Mouse (Mus musculus): Measurements from ENCODE around the gene Fbxo46. TPM values are rescaled to one million over a fixed set of nuclear protein-coding genes. Genes with fewer than 3 reads are reported as not detected.
"Not testable (repeated sequence)": the region's sequence is repeated elsewhere in the genome, so short reads cannot be mapped to it uniquely, and the experiment has no call there.

The Fbxo46 gene
- total RNA-seq (2021) = 1 to 10 TPM; 4.6 to 5.3 TPM

- intact Hi-C loops (cut with DNase I) = loop anchor here (2.0 kb wide), 1 partner anchor 95 kb away; the partner anchor contains the start of gene Sympk
- DNase-seq = peak; percentile 85 to 87
These were observed at the start of gene Fbxo46 for GRCm38 (mm10) chr7:19119631-19120429. Gene Fbxo46, plus strand, starts transcription at chr7:19119859.

DNA sequence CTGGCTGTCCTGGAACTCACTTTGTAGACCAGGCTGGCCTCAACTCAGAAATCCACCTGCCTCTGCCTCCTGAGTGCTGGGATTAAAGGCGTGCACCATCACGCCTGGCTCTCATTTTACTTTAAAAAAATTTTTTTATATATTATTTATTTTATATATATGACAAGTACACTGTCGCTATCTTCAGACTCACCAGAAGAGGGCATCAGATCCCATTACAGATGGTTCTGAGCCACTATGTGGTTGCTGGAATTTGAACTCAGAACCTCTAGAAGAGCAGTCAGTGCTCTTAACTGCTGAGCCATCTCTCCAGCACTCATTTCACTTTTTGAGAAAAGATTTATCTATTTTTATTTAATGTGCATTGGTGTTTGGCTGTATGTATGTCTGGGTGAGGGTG lies 48.6 kb upstream of the Fbxo46 start:
- intact Hi-C loops (cut with DNase I) = not testable (repeated sequence)
- peak in 1 of 2 experiments; percentile 1 for DNase-seq

- intact Hi-C loops (cut with DNase I) = no loop called here
- DNase-seq = peak; percentile 37 to 60
These were observed 46.2 kb upstream of the Fbxo46 start for GRCm38 (mm10) chr7:19073504-19073903.

DNA sequence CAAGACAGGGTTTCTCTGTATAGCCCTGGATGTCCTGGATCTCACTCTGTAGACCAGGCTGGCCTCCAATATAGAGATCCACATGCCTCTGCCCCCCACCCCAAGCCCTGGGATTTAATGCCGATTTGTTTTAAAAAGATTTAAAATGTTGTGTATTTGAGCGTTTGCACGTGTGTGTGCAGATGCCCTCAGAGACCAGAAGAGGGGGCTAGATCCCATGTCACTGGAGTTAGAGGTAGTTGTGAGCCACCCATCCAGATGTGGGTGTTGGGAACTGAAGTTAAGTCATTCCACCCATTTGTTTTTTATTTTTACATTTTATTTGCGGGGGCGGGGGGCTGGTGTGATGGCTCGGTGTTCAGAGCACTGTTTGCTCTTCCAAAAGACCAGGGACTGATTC lies 45.2 kb upstream of the Fbxo46 start:
- intact Hi-C loops (cut with DNase I) = no loop called here
- peak in 1 of 2 experiments; percentile 0 for DNase-seq

GRCm38 (mm10) chr7:19075231-19075630 lies 44.4 kb upstream of the Fbxo46 start:
- intact Hi-C loops (cut with DNase I) = no loop called here

DNA sequence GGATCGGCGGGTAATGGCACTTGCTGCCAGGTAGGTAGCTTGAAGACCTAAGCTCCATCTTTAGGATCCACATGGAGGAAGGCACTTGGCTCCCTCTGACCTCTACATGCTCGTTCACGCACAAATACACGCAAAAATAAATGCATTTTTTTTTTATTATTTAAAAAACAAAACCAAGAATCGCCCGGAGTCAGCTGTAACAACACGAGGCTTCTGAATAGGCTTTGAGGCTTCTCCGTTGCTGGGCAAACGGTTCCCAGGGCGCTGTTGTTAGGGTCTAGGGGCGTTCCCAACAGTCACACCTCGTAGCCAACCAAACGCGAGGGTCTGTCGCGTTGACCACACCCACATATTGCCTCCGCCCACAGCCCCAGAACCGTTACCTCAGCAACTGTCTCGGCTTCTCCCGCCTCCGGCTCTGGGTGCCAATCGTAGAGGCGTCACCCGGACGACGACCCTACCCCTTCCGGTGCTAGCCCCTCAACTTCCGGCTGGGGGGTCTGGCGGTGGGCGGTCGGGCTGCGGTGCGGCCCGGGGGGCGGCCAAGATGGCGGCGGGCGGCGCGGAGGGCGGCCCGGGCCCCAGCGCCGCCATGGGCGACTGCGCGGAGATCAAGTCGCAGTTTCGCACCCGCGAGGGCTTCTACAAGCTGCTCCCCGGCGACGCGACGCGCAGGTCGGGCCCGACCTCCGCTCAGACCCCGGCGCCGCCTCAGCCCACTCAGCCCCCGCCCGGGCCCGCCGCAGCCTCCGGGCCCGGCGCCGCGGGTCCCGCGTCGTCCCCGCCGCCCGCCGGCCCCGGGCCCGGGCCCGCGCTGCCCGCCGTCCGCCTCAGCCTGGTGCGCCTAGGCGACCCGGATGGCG lies 43.7 kb upstream of the Fbxo46 start, which contains the start of gene Dmwd:
Dmwd (plus strand) TSS at position 505 of the 863 bp plus-strand sequence.
- intact Hi-C loops (cut with DNase I) = no loop called here
- DNase-seq = peak; percentile 89 to 90

More at GRCm38 (mm10) chr7:19075231-19075630, 44.4 kb upstream of the Fbxo46 start:
- peak; percentile 1 for DNase-seq

DNA sequence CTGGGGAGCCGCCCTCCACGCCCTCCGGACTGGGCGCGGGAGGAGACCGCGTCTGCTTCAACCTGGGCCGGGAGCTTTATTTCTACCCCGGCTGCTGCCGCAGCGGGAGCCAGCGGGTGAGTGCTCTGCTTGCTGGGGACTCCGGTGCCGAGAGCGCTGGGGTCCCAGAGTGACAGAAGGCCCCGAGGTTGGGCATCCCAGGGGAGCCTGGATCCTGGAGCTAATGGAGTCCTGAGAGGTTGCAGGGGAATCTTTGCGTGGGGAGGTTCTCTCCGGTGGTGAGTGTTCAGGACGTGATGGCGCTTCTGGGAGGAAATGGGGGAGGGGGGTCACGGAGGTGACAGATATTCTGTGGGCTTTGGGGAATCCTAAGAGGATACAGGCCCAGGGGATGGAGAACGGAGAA lies 43.1 kb upstream of the Fbxo46 start:
- peak; percentile 24 to 49 for DNase-seq
- intact Hi-C loops (cut with DNase I) = no loop called here

- intact Hi-C loops (cut with DNase I) = loop anchor here (2.0 kb wide), 1 partner anchor 15 kb away; no protein-coding TSS in a partner anchor
- DNase-seq = peak in 1 of 2 experiments; percentile 44
These were observed 41.9 kb upstream of the Fbxo46 start for GRCm38 (mm10) chr7:19077761-19078160.

DNA sequence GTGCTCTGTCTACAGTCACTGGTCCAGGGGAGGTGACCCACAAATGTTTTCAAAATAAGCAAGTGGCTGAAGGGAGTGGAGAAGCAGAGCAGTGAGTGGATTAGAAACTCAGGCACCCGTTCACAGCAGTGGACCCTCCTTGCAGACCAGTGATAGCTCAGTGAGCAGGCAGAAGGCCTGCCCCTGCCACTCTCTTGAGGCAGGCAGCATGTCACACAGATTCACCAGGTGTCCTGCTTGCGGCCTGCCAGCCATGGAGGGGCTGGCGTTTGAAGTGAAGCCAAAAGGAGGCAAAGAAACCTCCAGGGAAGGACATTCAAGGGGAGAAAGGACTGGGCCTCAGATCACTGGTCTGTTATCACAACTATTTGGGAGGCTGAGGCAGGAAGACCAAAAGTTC lies 40.9 kb upstream of the Fbxo46 start:
- DNase-seq = peak in 1 of 2 experiments; percentile 2
- intact Hi-C loops (cut with DNase I) = loop anchor here (2.0 kb wide), 1 partner anchor 14 kb away; no protein-coding TSS in a partner anchor

DNA sequence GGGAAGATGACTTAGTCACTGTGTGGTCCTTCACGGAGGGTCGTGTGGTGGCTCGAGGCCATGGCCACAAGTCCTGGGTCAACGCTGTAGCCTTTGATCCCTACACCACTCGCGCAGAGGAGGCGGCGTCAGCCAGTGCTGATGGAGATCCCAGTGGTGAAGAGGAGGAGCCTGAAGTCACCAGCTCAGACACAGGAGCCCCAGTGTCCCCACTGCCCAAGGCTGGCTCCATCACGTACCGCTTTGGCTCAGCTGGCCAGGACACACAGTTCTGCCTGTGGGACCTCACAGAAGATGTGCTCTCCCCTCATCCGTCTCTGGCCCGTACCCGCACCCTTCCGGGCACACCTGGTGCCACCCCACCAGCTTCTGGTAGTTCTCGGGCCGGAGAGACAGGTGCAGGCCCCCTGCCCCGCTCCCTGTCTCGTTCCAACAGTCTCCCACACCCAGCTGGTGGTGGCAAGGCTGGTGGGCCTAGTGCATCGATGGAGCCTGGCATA lies 39.2 kb upstream of the Fbxo46 start:
- peak in 1 of 2 experiments; percentile 2 for DNase-seq
- intact Hi-C loops (cut with DNase I) = no loop called here

- no peak for DNase-seq
- intact Hi-C loops (cut with DNase I) = no loop called here
These were observed 37.5 kb upstream of the Fbxo46 start for GRCm38 (mm10) chr7:19082171-19082570.

- DNase-seq = peak; percentile 68 to 74
These were observed 36.6 kb upstream of the Fbxo46 start for GRCm38 (mm10) chr7:19083096-19083495.

DNA sequence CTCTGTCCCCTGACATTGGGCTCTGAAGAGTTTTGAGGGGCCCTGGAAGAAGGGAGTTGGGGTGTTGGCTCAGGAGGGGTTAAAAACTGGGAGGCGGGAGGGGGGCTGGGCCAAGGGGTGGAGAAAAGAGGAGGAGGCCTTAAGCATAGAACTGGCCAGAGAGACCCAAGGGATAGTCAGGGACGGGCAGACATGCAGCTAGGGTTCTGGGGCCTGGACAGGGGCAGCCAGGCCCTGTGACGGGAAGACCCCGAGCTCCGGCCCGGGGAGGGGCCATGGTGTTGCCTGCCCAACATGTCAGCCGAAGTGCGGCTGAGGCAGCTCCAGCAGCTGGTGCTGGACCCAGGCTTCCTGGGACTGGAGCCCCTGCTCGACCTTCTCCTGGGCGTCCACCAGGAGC lies 36.0 kb upstream of the Fbxo46 start, which contains the start of gene Dmpk:
Dmpk (plus strand) TSS at position 149 of the 400 bp plus-strand sequence.
- intact Hi-C loops (cut with DNase I) = no loop called here
- DNase-seq = peak; percentile 54 to 69

More at GRCm38 (mm10) chr7:19083096-19083495, 36.6 kb upstream of the Fbxo46 start:
- intact Hi-C loops (cut with DNase I) = no loop called here

DNA sequence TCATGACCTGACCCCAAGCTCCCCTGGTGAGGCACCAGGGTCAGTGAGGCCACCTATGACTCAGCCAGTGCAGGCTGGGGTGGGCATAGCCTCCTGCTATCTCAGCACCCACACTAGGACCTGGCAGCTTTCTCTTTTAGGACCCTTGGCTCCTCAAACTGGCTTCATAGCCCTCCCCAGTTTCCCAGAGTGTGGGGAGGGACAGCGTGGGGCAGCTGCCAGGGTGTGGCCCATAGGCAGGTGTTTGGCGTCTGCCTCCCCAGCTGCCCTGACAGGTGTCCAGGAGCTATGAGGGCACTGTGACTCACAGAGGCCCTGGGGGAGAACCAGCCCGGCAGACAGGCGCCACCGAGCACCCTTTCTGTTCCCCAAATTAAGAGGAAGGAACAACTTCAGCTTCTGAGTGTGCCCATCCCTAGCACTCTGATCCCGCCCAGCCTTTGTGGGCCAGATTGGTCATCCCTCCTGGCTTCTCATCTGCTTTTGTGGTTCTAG lies 35.3 kb upstream of the Fbxo46 start:
- DNase-seq = peak in 1 of 2 experiments; percentile 43
- intact Hi-C loops (cut with DNase I) = no loop called here

GRCm38 (mm10) chr7:19084921-19085473 lies 34.7 kb upstream of the Fbxo46 start:
- intact Hi-C loops (cut with DNase I) = no loop called here
- DNase-seq = no peak

GRCm38 (mm10) chr7:19085495-19085894 lies 34.2 kb upstream of the Fbxo46 start:
- DNase-seq = no peak
- intact Hi-C loops (cut with DNase I) = no loop called here

- intact Hi-C loops (cut with DNase I) = no loop called here
- no peak for DNase-seq
These were observed 33.6 kb upstream of the Fbxo46 start for GRCm38 (mm10) chr7:19086042-19086441.

DNA sequence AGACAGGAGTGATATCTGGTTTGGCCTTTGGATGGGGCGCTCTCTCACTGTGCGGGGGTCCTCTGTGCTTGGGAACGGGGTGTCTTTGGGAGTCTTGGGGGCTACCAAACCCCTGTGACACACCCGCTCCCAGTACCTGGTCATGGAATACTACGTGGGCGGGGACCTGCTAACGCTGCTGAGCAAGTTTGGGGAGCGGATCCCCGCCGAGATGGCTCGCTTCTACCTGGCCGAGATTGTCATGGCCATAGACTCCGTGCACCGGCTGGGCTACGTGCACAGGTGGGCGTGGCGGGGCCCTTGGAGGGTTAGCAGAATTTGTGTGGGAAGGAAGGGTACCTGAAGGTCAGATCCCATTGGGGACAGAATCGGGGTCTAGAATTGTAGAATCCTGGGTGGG lies 32.9 kb upstream of the Fbxo46 start:
- intact Hi-C loops (cut with DNase I) = no loop called here
- DNase-seq = no peak

- peak in 1 of 2 experiments; percentile 76 for DNase-seq
- intact Hi-C loops (cut with DNase I) = loop anchor here (1.0 kb wide), 1 partner anchor 19 kb away; no protein-coding TSS in a partner anchor
These were observed 30.8 kb upstream of the Fbxo46 start for GRCm38 (mm10) chr7:19088813-19089212.

DNA sequence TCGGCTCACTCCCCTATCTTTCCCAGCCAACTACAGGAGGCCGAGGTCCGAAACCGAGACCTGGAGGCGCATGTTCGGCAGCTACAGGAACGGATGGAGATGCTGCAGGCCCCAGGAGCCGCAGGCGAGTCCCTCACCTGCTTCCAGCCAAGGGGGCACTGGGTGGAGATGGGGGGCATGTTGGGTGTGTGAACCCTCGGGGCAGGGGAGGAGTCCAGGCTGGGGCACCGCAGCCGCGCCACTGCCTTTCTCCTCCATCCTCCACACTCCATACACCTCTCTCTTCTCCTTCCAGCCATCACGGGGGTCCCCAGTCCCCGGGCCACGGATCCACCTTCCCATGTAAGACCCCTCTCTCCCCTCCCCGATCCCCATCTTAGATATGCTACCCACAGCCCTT lies 27.7 kb upstream of the Fbxo46 start:
- DNase-seq = no peak
- intact Hi-C loops (cut with DNase I) = loop anchor here (2.0 kb wide), 1 partner anchor 13 kb away; no protein-coding TSS in a partner anchor
